Mouse (Mus musculus) intestine, embryonic 16.5 days (tissue): ENCODE measurements around the gene Rnf169. TPM values are rescaled to one million over a fixed set of nuclear protein-coding genes. Genes with fewer than 3 reads are reported as not detected.

Source experiments
- ATAC-seq: fragments of 200-750 bp; cut with Nextera tagmentation; 2 replicates; pipeline ENCODE4 v1.8.0; 2017; ENCODE audit warnings: moderate TSS enrichment, moderate library complexity
- H3K27ac ChIP-seq: fragments of 300-500 bp; sonication (generic); 2 replicates; pipeline ENCODE4 v1.5.1; 2014; ENCODE audit warnings: mild to moderate bottlenecking, low read length
- H3K27me3 ChIP-seq: fragments of 300-500 bp; sonication (generic); replicated peaks from 2 replicates; pipeline ENCODE4 v1.6.1; 2014; ENCODE audit warnings: low read length, control low read depth, mixed read lengths; ENCODE audit not compliant: control insufficient read depth, insufficient read depth
- H3K36me3 ChIP-seq: fragments of 300-500 bp; sonication (generic); 2 replicates; pipeline ENCODE4 v1.6.1; 2014; ENCODE audit warnings: low read length, control low read depth; ENCODE audit not compliant: control insufficient read depth, insufficient read depth
- H3K4me1 ChIP-seq: fragments of 300-500 bp; sonication (generic); 2 replicates; pipeline ENCODE4 v1.6.1; 2014; ENCODE audit warnings: low read length, control low read depth, mixed read lengths; ENCODE audit not compliant: control insufficient read depth, insufficient read depth
- H3K4me2 ChIP-seq: fragments of 300-500 bp; sonication (generic); 2 replicates; pipeline ENCODE4 v1.6.1; 2014; ENCODE audit warnings: low read depth, low read length, control low read depth
- H3K4me3 ChIP-seq: fragments of 300-500 bp; sonication (generic); 2 replicates; pipeline ENCODE4 v1.5.1; 2014; ENCODE audit warnings: mild to moderate bottlenecking, low read length
- H3K9ac ChIP-seq: fragments of 300-500 bp; sonication (generic); 2 replicates; pipeline ENCODE4 v1.6.1; 2014; ENCODE audit warnings: low read depth, low read length
- H3K9me3 ChIP-seq: fragments of 300-500 bp; sonication (generic); 2 replicates; pipeline ENCODE4 v1.6.1; 2016; ENCODE audit warnings: low read length, control low read depth; ENCODE audit not compliant: control insufficient read depth
- WGBS: fragments of 180-500 bp; shearing (Covaris S2); extraction: QIAGEN DNeasy Blood & Tissue Kit; methylation state at CpG from one replicate; pipeline ENCODE4 v1.1.7; 2014; 5-methylcytosine and 5-hydroxymethylcytosine counted together
- polyA plus RNA-seq: library from polyadenylated mRNA; unstranded; fragments of >200 nt; fragmentation: Nextera tagmentation; extraction: Ambion mirVana; gene quantifications from 2 replicates; pipeline ENCODE4 v1.2.1, GENCODE M21; 2015

Gene Rnf169
- polyA plus RNA-seq, 1 experiment from 2014 or later: 3.1 TPM

DNA sequence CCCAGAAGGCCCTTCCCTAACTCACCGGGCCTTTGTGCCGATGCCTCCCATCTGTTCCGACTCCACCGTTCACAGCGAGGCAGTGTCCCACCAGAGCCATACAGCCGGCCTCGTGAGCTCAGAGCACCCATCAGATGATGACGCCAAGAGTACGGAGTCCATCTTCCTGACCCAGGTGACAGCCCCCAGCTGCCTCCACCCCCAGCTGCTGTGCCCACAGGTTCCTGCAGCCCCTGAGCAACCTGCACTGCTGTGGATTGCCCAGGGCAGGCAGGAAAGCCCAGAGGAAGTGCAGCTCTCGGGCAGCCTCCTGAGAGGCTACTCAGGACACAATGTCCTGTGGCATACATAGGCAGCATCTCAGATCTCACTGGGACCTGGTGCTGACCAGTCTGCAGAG, 65.9 kb downstream of the Rnf169 start:
- no peak overlapping the region for H3K9ac ChIP-seq
- H3K9me3 ChIP-seq: no peaks in the 10 kb centered on the region
- WGBS: 85% methylated on average over 10 of the region's 10 CpGs
- H3K27ac ChIP-seq: no peak overlapping the region
- 0 out of 2 replicates have a peak, but pooled peaks cover 8% of the 10 kb centered on the region for H3K27me3 ChIP-seq
- no peak overlapping the region for H3K4me2 ChIP-seq
- no peaks in the 10 kb centered on the region for H3K36me3 ChIP-seq
- H3K4me3 ChIP-seq: no peak overlapping the region
- ATAC-seq: no peak
- H3K4me1 ChIP-seq: peaks cover 14% of the 10 kb centered on the region

- H3K4me3 ChIP-seq: no peak overlapping the region
- WGBS: 79% methylated on average over 5 of the region's 5 CpGs
- no peak overlapping the region for H3K4me2 ChIP-seq
These were observed 69.2 kb downstream of the Rnf169 start for GRCm38 (mm10) chr7:99911038-99911437.

DNA sequence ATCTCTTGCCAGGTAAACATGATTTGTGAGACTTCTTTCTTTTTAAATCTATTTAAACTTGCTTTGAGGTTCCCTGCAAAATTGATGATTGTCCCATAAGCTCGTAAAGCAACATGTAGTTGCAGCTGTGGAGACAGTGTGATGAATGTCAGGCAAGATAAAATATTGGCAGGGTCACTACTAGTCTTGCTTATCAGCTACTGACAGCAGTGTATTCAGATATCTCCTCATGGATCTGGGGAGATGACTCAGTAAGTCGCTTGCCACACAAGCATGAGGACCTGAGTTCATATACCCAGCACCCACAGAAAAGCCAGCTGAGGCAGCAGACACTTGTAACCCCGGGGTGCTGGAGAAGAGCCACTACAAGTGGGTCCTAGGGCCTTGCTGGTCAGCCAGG, 72.8 kb downstream of the Rnf169 start:
- 66% methylated on average over 3 of the region's 3 CpGs for WGBS
- Histone ChIP-seq H3K4me2 (no peak overlapping the region), H3K9me3 (no peaks in the 10 kb centered on the region), H3K27me3 (no peaks in the 10 kb centered on the region), H3K9ac (no peak overlapping the region), H3K4me3 (no peak overlapping the region), H3K4me1 (peaks cover 2% of the 10 kb centered on the region; the same call in 1 of the 2 replicates), H3K36me3 (no peaks in the 10 kb centered on the region), H3K27ac (no peak overlapping the region)
- no peak for ATAC-seq

More at GRCm38 (mm10) chr7:99911038-99911437, 69.2 kb downstream of the Rnf169 start:
- no peak for ATAC-seq
- no peak overlapping the region for H3K9ac ChIP-seq
- H3K36me3 ChIP-seq: no peaks in the 10 kb centered on the region
- H3K27ac ChIP-seq: no peak overlapping the region
- H3K4me1 ChIP-seq: no peaks in the 10 kb centered on the region
- 0 out of 2 replicates have a peak, but pooled peaks cover 4% of the 10 kb centered on the region for H3K27me3 ChIP-seq
- no peaks in the 10 kb centered on the region for H3K9me3 ChIP-seq

DNA sequence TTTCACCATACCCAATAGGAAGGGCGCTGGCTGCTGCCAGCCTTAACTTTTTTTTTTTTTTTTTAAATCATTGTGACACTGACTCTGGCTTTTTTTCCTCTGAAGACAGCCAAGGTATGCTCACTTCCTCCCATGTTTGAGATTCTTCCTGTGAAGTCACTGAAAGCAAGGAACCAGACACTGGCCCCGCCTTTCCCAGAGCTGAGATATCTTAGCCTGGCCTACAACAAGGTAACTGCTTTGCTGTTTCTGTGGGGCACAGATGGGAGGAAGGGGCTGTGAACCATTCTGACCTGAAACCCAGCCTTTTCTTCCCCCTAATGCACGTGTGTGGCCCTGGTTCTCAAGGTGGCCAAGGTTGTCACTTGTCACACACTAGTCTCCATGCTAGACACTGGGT, 73.9 kb downstream of the Rnf169 start:
- Histone ChIP-seq H3K27me3 (no peaks in the 10 kb centered on the region), H3K4me2 (no peak overlapping the region), H3K4me3 (no peak overlapping the region), H3K36me3 (no peaks in the 10 kb centered on the region), H3K4me1 (peaks cover 2% of the 10 kb centered on the region; the same call in 1 of the 2 replicates), H3K9ac (no peak overlapping the region), H3K9me3 (no peaks in the 10 kb centered on the region), H3K27ac (no peak overlapping the region)
- 82% methylated on average over 3 of the region's 3 CpGs for WGBS
- ATAC-seq: no peak

DNA sequence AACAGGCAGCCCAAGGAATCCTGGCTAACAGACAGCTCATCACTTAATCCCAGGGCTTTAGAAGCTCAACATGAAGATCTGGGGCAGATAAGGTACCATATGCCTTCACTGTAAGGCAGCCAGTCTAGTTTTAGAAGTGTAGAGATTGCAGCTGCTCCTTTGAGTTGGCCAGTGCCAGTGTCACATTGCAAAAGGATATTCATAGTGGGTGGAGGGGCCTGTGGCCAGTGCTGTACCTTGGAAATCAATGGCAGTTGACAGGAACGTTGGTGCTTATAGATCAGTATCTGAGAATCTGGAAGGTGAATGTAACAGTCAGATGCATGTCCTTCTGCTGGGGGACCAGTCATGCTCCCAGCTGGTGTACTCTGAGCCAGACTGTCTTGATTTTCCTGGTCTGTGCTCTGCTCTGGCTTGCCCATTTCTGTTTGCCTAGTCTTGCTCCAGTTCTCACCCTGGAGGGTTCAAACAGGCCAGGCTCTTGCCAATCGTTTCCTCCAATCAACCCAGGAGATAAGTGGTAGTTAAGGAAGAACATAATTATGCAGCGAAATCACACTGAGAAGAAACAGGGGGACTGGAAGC, 75.7 kb downstream of the Rnf169 start:
- no peaks in the 10 kb centered on the region for H3K27me3 ChIP-seq
- no peak overlapping the region for H3K27ac ChIP-seq
- no peak overlapping the region for H3K4me3 ChIP-seq
- 40% methylated on average over 3 of the region's 3 CpGs for WGBS
- H3K4me2 ChIP-seq: no peak overlapping the region
- H3K9me3 ChIP-seq: no peaks in the 10 kb centered on the region
- H3K36me3 ChIP-seq: no peaks in the 10 kb centered on the region
- H3K4me1 ChIP-seq: peaks cover 2% of the 10 kb centered on the region; the same call in 1 of the 2 replicates
- H3K9ac ChIP-seq: no peak overlapping the region
- no peak for ATAC-seq

DNA sequence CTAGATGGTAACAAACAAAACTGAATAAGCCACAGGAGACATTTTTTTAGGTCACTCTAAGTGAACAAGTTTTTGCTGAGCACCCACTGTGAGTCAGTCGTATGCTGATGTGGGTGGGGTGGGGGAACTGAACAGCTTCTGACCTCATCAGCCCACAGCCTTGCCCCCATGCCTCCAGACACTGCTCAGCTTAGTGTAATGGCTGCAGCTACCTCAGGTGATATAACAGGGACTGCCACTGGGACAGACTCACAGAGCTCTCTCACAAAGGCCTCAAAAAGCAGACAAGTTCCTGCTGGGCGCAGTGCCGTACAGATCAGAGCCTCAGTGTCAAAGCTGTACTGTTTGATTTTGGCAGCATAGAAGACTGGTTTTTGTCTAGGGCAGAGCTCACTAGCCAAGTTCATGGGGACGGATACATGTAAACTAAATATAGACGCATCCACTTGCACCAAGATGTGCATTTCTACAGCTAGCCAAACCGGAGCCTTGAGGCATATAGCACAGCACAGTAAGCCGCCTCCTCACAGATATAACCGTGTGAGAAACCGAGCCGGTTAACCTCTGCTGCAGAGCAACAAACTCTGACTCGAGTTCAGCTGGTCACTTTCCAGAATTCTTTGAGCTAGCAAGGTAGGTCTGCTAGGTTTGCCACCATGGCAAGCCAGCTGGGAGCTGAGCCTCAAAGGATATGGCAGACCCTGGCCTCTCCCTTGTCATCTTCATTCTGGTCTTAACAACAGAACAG, 77.2 kb downstream of the Rnf169 start:
- Histone ChIP-seq H3K9ac (no peak overlapping the region), H3K4me3 (no peak overlapping the region), H3K36me3 (no peaks in the 10 kb centered on the region), H3K27me3 (no peaks in the 10 kb centered on the region), H3K9me3 (no peaks in the 10 kb centered on the region), H3K4me1 (peaks cover 2% of the 10 kb centered on the region; the same call in 1 of the 2 replicates), H3K27ac (no peak overlapping the region), H3K4me2 (no peak overlapping the region)
- ATAC-seq: no peak
- WGBS: 72% methylated on average over 11 of the region's 11 CpGs

- no peak for ATAC-seq
- Histone ChIP-seq H3K4me1 (peaks cover 2% of the 10 kb centered on the region; the same call in 1 of the 2 replicates), H3K36me3 (no peaks in the 10 kb centered on the region), H3K9ac (no peak overlapping the region), H3K4me2 (no peak overlapping the region), H3K4me3 (no peak overlapping the region), H3K27ac (no peak overlapping the region), H3K9me3 (no peaks in the 10 kb centered on the region), H3K27me3 (no peaks in the 10 kb centered on the region)
- 64% methylated on average over 4 of the region's 4 CpGs for WGBS
These were observed 78.0 kb downstream of the Rnf169 start for GRCm38 (mm10) chr7:99902208-99902607.

DNA sequence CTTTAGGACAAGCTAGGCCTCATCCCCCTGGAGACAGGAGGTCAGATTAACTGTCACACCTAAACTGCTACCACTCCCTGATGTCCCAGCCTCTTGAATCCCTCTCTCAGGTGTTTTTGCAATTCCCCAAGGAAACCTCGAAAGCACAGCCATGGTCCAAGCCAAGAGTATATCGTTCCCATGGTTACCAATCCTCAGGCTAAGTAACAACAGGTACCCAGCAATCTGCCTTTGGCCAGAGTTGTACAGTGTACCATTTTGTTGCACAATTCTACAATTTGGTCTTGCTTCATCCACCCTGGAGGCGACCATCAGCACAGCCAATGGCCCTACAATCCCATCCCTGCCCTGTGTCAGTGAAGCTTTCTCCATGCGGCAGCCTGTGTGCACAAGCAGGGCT, 83.3 kb downstream of the Rnf169 start:
- H3K4me1 ChIP-seq: no peaks in the 10 kb centered on the region
- ATAC-seq: no peak

DNA sequence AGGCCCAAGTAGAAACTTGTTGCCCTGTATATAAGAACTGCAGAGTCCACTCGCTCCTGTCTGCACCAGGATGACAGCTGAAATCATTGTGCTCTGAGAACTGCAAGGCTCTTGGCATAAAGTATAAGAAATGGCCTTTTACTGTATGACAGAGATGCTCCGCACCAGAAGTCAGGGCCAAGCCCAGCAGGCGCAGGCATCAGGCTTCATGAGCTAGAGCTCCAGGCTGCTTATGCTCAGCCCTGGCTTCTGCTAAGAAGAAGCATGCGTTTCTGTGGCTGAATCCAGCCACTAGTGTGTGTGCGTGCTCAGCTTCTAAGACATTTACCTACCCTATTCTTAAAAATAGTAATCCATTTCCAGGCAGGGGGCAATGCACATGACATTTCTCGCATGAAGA, 85.8 kb downstream of the Rnf169 start:
- Histone ChIP-seq H3K4me1 (no peaks in the 10 kb centered on the region), H3K9me3 (no peaks in the 10 kb centered on the region), H3K4me2 (no peak overlapping the region), H3K27me3 (no peaks in the 10 kb centered on the region), H3K27ac (no peak overlapping the region), H3K36me3 (no peaks in the 10 kb centered on the region), H3K9ac (no peak overlapping the region), H3K4me3 (no peak overlapping the region)
- WGBS: 80% methylated on average over 6 of the region's 6 CpGs
- no peak for ATAC-seq

More for the DNA sequence above, 83.3 kb downstream of the Rnf169 start:
- Histone ChIP-seq H3K27ac (no peak overlapping the region), H3K36me3 (no peaks in the 10 kb centered on the region), H3K4me3 (no peak overlapping the region), H3K9me3 (no peaks in the 10 kb centered on the region), H3K27me3 (no peaks in the 10 kb centered on the region), H3K4me2 (no peak overlapping the region), H3K9ac (no peak overlapping the region)
- WGBS: 76% methylated on average over 4 of the region's 4 CpGs
